Mouse (Mus musculus) C2C12 (cell line): ENCODE measurements around the gene Fcnb.

Experiments
- CEBPB ChIP-seq: IDR thresholded peaks from one replicate; pipeline ENCODE4 v1.6.1; 2011; ENCODE audit warnings: low read depth, mild to moderate bottlenecking, control low read depth, moderate library complexity
- CTCF ChIP-seq: IDR thresholded peaks from one replicate; pipeline ENCODE4 v1.5.1; 2011; ENCODE audit not compliant: control insufficient read depth, insufficient read depth, insufficient read length
- MAX ChIP-seq: IDR thresholded peaks from one replicate; pipeline ENCODE4 v1.6.1; 2011; ENCODE audit warnings: mild to moderate bottlenecking, control low read depth
- MYOD1 ChIP-seq: IDR thresholded peaks from one replicate; pipeline ENCODE4 v1.6.1; 2011; ENCODE audit warnings: low read depth; ENCODE audit not compliant: control insufficient read depth, insufficient read length
- MYOG ChIP-seq: IDR thresholded peaks from one replicate; pipeline ENCODE4 v1.6.1; 2011; ENCODE audit not compliant: control insufficient read depth, insufficient read length; ENCODE audit errors: extremely low read depth
- USF1 ChIP-seq: IDR thresholded peaks from one replicate; pipeline ENCODE4 v1.6.1; 2011; ENCODE audit warnings: low read depth, mild to moderate bottlenecking, control low read depth, moderate library complexity

DNA sequence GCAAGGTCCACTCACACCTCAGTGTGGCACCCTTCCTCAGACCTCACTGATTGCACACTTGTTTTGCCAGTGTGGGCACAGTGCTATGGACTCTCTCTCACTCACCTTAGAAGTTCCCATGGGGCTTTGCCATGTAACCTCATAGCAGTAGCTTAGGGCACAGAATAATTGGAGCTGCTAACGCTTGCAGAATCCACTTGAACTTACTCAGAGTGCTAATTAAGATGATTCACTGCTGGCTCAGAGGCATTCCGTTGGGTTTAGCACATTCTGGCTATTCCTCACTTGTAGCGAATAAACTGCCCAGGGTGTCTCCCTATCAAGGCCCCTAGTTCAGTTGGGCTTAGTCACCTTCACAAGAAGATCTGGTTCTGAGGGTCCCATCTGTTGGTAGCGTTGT, 47.4 kb upstream of the Fcnb start:
- TF ChIP-seq USF1 (no peak), CTCF (no peak), MYOG (no peak), MAX (no peak), CEBPB (no peak), MYOD1 (no peak)
